Mouse (Mus musculus) layer of hippocampus, adult 18-20 months (tissue): ENCODE data around the gene Ifnlr1. TPM values are rescaled to one million over a fixed set of nuclear protein-coding genes. Genes with fewer than 3 reads are reported as not detected.
"Not testable (repeated sequence)": the region's sequence is repeated elsewhere in the genome, so short reads cannot be mapped to it uniquely, and the experiment has no call there.

Experiments
- DNase-seq, 2 experiments: peaks; one replicate each; pipeline ENCODE4 v3.0.0; 2022; ENCODE audit warnings: low spot score in 2 of 2
- long read RNA-seq: library from polyadenylated mRNA; stranded (forward); transcript quantifications from one replicate; pipeline ENCODE4 v2.0.0, GENCODE M21; 2021
- total RNA-seq, 2 experiments: library from RNA; stranded (reverse); gene quantifications; 2 replicates each; pipeline ENCODE4 v1.2.3; 2021

Ifnlr1 gene
- total RNA-seq = under 1 TPM; 0.18 to 0.22 TPM
- long read RNA-seq = 0 reads

DNA sequence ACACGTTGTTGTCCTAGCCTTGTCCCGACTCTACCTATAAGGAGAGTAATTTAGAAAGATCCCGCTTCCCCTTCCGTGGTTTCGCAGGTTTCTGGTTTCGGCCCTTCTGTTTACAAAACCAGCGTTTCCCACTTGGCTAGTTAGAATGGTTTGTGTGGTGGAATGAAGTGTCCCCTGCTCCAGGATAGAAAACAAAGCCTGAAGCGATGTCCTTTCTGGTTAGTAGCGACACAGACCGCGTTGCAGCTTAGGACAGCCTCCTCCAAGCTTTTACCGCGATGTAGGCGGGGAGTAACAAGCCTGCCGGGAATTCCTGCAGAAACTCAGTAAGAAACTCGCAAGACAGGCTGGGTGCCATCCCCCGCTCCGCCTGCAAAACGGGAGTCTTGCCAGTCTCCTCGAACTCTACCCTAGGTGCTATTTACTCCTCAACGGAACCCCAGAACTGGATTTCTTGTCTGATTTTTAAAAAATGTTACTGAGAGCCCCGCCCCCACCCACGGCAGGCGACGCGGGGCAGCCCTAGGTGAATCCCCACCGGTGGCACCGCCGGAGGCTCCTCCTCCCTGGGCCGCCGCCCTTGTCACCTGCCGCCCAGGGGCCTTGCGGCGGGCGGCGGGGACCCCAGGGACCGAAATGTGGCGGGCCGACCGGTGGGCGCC, at the start of gene Ifnlr1:
TSS of gene Ifnlr1 (plus strand) at position 382 of the 662 bp plus-strand sequence.
- peak; percentile 16 to 28 for DNase-seq

GRCm38 (mm10) chr4:135641302-135642079, 44.6 kb upstream of the Ifnlr1 start:
- DNase-seq = not testable (repeated sequence)

- no peak for DNase-seq
Observed at GRCm38 (mm10) chr4:135645022-135645637, 41.0 kb upstream of the Ifnlr1 start.

DNA sequence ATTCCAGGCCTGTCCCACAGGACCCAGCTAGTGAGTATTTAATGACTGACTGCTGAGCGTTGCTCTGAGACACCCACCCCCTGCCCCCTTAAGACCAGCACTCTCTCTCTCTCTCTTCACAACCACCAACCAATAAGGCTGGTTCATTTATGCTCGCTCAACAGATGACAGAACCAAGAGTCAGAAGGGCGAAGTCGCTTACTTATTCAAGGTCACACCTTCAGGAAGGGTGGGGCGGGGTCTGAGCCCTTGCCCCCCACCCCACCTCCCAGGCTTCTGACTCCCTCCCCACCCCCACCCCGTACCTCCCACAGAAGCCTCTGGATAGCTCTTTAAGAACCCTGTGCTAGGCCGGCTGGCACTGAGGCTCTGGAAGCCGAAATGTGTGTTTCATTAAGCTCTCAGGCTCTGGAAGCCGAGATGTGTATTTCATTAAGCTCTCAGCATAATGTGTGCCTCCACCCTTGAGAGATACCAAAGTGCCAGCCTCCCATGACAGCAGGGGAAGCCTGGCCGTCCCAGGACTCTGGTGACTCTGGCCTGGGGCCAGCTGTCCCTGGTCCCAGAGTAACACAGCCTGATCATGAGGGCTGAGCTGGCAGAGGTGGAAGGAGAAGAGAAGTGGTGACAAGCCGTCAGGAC, 33.0 kb upstream of the Ifnlr1 start:
- DNase-seq = no peak

GRCm38 (mm10) chr4:135653956-135654355, 32.1 kb upstream of the Ifnlr1 start:
- no peak for DNase-seq

- DNase-seq = no peak
Observed at GRCm38 (mm10) chr4:135655499-135655898, 30.6 kb upstream of the Ifnlr1 start.

DNA sequence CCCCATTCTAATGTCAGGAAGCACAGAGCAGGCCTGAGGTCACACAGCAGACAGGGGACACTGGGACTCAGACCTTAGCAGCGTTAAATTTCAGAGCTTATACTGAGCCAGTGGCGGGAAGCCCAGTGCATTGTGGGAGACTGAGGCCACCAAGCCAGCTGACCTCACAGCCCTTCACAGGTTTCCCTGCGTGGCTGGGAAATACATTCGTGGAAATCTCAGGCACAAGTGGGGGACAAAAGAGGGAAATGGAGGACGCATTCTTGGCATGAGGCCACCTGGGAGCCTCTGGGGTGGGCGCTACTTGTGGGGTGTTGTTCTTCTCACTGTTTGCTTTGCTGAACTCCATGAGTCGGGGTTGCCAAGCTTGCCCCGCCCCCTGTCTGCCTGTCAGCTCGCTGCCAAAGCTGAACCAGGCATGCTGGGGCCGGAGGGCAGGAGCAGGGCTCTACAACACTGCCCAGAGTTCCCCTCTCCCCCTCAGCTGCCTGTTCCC, 29.9 kb upstream of the Ifnlr1 start:
- DNase-seq = no peak

- DNase-seq = no peak
Observed at GRCm38 (mm10) chr4:135658484-135658883, 27.6 kb upstream of the Ifnlr1 start.

- no peak for DNase-seq
Observed at GRCm38 (mm10) chr4:135658899-135659298, 27.2 kb upstream of the Ifnlr1 start.

DNA sequence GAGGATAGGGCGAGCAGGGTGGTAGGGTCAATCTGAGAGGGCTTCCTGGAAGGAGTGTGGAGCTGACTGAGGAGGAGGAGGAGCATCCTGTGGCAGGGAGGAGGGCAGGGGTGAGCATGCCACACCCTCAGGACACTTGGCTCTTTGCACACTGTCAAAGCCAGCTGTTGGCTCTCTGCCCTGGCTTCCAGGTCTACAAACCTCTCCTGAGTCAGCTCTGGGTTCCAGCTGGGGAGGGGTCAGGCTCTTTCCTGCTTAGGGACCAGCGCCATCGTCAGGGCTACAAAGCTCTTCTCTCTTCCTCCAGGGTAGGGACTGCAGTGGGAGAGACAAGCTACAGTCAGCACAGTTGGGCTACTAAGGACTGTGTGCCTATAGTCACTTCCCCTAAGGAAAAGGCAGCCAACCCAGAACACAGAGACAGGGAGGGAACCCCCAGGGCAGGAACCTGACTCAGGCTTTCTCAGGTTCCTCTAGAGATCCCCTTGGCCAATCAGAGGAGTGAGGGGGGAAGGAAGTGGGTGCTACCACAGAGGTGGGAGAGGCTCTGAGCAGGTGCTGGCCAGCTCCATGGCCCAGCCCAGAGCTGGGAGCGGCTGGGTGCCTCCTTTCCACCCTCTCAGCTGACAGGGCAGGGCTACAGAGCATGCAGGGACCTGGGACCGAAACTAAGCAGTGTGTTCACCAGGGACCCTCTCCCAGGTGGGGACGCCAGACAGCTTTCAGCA, 24.8 kb upstream of the Ifnlr1 start:
- no peak for DNase-seq

DNA sequence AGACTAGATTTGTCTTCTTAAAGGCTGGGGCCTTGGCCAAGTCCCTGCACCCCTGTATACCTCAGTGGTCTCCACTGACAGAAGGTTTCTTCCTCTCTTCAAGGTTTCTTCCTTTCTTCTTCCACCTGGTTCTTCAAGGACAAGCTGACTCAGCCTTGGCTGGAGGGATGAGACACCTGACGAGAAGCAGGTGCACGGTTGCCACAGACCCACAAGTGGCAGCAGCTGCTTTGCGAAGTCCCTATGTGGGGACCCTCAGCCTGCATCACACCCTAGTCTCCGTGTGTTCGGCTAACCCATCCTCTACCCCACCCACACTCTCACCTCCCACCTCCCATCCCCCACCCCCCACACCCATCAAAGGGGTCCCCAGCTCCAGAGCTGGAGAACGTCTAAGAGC, 24.1 kb upstream of the Ifnlr1 start:
- no peak for DNase-seq

DNA sequence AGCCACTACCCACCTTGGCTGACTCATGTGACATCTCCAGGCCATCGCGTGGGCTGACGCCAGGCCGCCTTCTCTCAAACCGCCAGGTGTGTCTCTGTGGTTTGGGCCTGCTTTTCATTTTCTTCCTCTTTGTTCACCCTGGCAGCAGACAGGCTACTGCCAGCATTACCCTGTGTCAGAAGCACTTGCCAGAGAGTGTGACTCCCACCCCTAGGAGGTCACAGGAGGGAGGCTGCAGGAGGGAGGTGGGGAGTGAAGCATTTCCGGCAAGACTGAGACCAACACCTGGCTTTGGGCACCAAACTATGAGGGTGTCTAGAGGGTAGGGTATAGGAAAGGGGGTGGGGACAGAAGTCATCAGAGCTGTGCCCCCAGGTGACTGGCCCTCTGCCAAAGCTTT, 21.4 kb upstream of the Ifnlr1 start:
- no peak for DNase-seq

- DNase-seq = peak in 1 of 2 experiments; percentile 26
Observed at GRCm38 (mm10) chr4:135666192-135666975, 19.7 kb upstream of the Ifnlr1 start.

GRCm38 (mm10) chr4:135667266-135667844, 18.7 kb upstream of the Ifnlr1 start:
- DNase-seq = peak in 1 of 2 experiments; percentile 59

DNA sequence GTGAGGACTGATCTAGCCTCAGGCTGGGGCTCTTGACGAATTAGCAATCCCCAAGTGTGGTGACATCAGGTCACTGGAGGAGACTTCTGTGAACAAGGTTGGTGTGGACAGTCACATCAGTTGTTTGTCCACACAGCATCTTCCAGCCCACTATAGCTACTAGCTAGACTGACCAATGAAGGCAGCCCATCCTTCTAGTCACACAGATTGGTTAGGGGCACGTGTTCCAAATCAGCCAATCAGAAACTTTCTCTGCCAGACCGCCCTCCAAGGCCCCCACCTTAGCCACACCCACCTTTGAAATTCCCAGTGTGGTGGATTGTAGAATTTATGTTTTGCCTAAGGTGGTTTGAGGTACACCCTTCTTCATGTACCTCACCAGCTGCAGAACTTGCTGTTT, 12.6 kb upstream of the Ifnlr1 start:
- DNase-seq = no peak

DNA sequence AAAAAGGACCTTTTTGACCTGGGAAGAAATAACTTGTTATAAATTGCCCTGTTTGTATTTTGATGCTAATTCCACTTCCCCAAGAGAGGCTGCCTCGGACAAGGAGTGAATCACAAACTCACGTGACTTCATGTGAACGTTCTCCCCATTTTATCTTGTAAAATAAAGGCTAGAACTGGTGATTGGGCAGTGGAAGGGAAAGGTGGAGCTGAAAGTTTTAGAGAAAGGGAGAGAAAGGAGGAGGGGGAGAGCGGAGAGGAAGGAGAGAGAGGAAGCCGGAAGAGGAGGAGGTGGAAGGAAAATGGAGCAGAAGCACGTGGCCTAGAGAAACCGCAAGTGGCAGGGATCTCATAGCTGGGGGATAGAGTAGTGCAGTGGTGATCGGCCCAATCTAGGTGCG, 11.1 kb upstream of the Ifnlr1 start:
- no peak for DNase-seq

DNA sequence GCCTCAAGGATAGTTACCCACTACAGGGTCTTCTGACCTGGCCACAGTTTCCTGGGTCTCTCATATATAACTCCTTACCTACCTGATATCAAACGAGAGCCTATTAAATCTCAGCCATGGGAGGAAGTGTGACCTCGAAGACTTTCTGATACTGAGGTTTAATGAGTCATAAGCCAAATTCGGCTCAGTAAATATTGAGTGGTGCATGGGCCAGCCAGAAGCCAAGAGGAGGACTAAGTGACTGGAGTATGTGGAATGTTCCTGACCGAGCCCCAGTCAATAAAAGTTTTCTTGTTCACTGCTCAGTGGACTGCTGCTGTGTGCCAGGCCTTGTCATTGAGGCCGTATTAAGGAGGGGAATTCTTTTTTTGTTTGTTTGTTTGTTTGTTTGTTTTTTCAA, 9.6 kb upstream of the Ifnlr1 start:
- DNase-seq = no peak

DNA sequence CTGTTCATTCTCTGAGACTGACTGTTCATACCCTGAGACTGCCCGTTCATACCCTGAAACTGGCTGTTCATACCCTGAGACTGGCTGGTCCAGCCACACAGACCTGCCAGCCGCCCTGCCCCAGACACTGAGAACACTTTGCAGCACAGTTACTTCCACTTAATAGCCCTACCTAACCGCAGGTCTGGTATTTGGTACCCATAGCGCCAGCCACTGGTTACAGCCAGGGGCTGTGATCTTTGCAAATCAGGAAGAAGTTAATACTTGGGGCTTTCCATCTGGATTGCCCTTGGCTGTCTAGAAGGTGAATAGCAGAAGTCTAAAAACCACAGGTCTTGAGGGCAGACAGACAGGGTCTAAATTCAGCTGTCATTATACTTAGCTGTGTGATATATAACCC, 6.8 kb upstream of the Ifnlr1 start:
- DNase-seq = no peak

DNA sequence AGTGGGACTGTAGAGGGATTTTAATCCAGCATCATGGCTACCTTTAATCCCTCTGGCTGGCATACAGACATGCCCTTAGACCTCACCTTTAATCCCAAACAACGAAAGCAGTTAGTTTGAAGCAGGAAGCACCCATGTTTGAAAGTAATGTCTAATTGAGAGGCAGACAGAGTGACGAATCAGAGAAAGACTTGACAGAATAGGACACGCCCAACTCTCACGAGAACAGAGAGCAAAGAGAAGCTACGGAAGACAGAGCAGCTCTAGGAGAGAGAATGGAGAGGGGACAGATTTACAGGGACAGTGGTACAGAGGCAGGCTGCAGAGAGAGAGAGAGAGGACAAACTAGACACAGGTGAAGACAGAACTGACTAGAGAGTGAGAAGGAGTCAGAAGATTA, 4.3 kb upstream of the Ifnlr1 start:
- DNase-seq = no peak

- DNase-seq = no peak
Observed at GRCm38 (mm10) chr4:135683553-135683952, 2.5 kb upstream of the Ifnlr1 start.
